Mouse (Mus musculus) midbrain, embryonic 15.5 days (tissue): Measurements from ENCODE around the gene Trip10. TPM values are rescaled to one million over a fixed set of nuclear protein-coding genes. Genes with fewer than 3 reads are reported as not detected.

Experiments
- ATAC-seq: fragments of 200-750 bp; cut with Nextera tagmentation; replicated peaks from 2 replicates; pipeline ENCODE4 v1.8.0; 2017; ENCODE audit warnings: moderate TSS enrichment
- H3K27ac ChIP-seq: fragments of 300-500 bp; sonication (generic); 2 replicates; pipeline ENCODE4 v1.5.1; 2015; ENCODE audit warnings: mild to moderate bottlenecking, inconsistent platforms
- H3K27me3 ChIP-seq: fragments of 300-500 bp; sonication (generic); replicated peaks from 2 replicates; pipeline ENCODE4 v1.6.1; 2015; ENCODE audit warnings: inconsistent platforms
- H3K36me3 ChIP-seq: fragments of 300-500 bp; sonication (generic); replicated peaks from 2 replicates; pipeline ENCODE4 v1.6.1; 2015; ENCODE audit warnings: inconsistent platforms
- H3K4me1 ChIP-seq: fragments of 300-500 bp; sonication (generic); 2 replicates; pipeline ENCODE4 v1.6.1; 2015; ENCODE audit warnings: inconsistent platforms
- H3K4me2 ChIP-seq: fragments of 300-500 bp; sonication (generic); 2 replicates; pipeline ENCODE4 v1.6.1; 2015; ENCODE audit warnings: inconsistent platforms, mild to moderate bottlenecking, moderate library complexity
- H3K4me3 ChIP-seq: fragments of 300-500 bp; sonication (generic); 2 replicates; pipeline ENCODE4 v1.5.1; 2015; ENCODE audit warnings: mild to moderate bottlenecking, inconsistent platforms
- H3K9ac ChIP-seq: fragments of 300-500 bp; sonication (generic); 2 replicates; pipeline ENCODE4 v1.6.1; 2015; ENCODE audit warnings: mild to moderate bottlenecking, inconsistent platforms
- H3K9me3 ChIP-seq: fragments of 300-500 bp; sonication (generic); 2 replicates; pipeline ENCODE4 v1.6.1; 2016; ENCODE audit warnings: inconsistent platforms
- WGBS: fragments of 180-500 bp; shearing (Covaris S2); methylation state at CpG from one replicate; pipeline ENCODE4 v1.1.7; 2015; ENCODE audit warnings: mixed read lengths; 5-methylcytosine and 5-hydroxymethylcytosine counted together
- microRNA-seq: library from miRNA; unstranded; fragments of <30 nt; microRNA quantifications from one replicate; pipeline ENCODE4, GENCODE M21; 2016
- polyA plus RNA-seq: library from polyadenylated mRNA; unstranded; fragments of >200 nt; fragmentation: Nextera tagmentation; extraction: Ambion mirVana; gene quantifications from 2 replicates; pipeline ENCODE4 v1.2.1, GENCODE M21; 2015

The Trip10 gene
- polyA plus RNA-seq, 1 experiment from 2014 or later = 9.6 TPM

GRCm38 (mm10) chr17:57289252-57289651, 40.0 kb downstream of the Trip10 start:
- H3K4me2 ChIP-seq = no peak overlapping the region
- no peak overlapping the region for H3K4me3 ChIP-seq
- no peak overlapping the region for H3K27ac ChIP-seq
- no peaks in the 10 kb centered on the region for H3K9me3 ChIP-seq
- H3K27me3 ChIP-seq = no peaks in the 10 kb centered on the region
- no peaks in the 10 kb centered on the region for H3K4me1 ChIP-seq
- WGBS = 78% methylated on average over 5 of the region's 5 CpGs
- ATAC-seq = no peak
- no peaks in the 10 kb centered on the region for H3K36me3 ChIP-seq
- no peak overlapping the region for H3K9ac ChIP-seq

GRCm38 (mm10) chr17:57290001-57290670, 40.9 kb downstream of the Trip10 start:
- no peak for ATAC-seq
- Histone ChIP-seq H3K9ac (no peak overlapping the region), H3K4me1 (no peaks in the 10 kb centered on the region), H3K27ac (no peak overlapping the region), H3K4me2 (no peak overlapping the region), H3K9me3 (no peaks in the 10 kb centered on the region), H3K4me3 (no peak overlapping the region), H3K36me3 (no peaks in the 10 kb centered on the region), H3K27me3 (no peaks in the 10 kb centered on the region)
- 87% methylated on average over 9 of the region's 9 CpGs for WGBS

- 86% methylated on average over 7 of the region's 7 CpGs for WGBS
- H3K4me3 ChIP-seq = no peak overlapping the region
- no peak overlapping the region for H3K27ac ChIP-seq
- no peaks in the 10 kb centered on the region for H3K27me3 ChIP-seq
- no peaks in the 10 kb centered on the region for H3K4me1 ChIP-seq
- ATAC-seq = no peak
- no peak overlapping the region for H3K4me2 ChIP-seq
- H3K36me3 ChIP-seq = no peaks in the 10 kb centered on the region
- H3K9ac ChIP-seq = no peak overlapping the region
- no peaks in the 10 kb centered on the region for H3K9me3 ChIP-seq
Measured at GRCm38 (mm10) chr17:57290671-57291055, 41.4 kb downstream of the Trip10 start.

- ATAC-seq = no peak
- H3K27ac ChIP-seq = no peak overlapping the region
Measured at GRCm38 (mm10) chr17:57292302-57292701, 43.0 kb downstream of the Trip10 start.

GRCm38 (mm10) chr17:57292968-57293367, 43.7 kb downstream of the Trip10 start:
- Histone ChIP-seq H3K9ac (no peak overlapping the region), H3K4me1 (no peaks in the 10 kb centered on the region), H3K27ac (no peak overlapping the region), H3K4me3 (no peak overlapping the region), H3K4me2 (no peak overlapping the region), H3K9me3 (no peaks in the 10 kb centered on the region), H3K27me3 (no peaks in the 10 kb centered on the region), H3K36me3 (no peaks in the 10 kb centered on the region)
- WGBS = 88% methylated on average over 9 of the region's 9 CpGs
- ATAC-seq = no peak

More at GRCm38 (mm10) chr17:57292302-57292701, 43.0 kb downstream of the Trip10 start:
- WGBS = 90% methylated on average over 2 of the region's 2 CpGs
- Histone ChIP-seq H3K27me3 (no peaks in the 10 kb centered on the region), H3K9me3 (no peaks in the 10 kb centered on the region), H3K4me3 (no peak overlapping the region), H3K4me2 (no peak overlapping the region), H3K36me3 (no peaks in the 10 kb centered on the region), H3K9ac (no peak overlapping the region), H3K4me1 (no peaks in the 10 kb centered on the region)

- no peaks in the 10 kb centered on the region for H3K27me3 ChIP-seq
- no peak overlapping the region for H3K27ac ChIP-seq
- no peaks in the 10 kb centered on the region for H3K4me1 ChIP-seq
- 95% methylated on average over 9 of the region's 9 CpGs for WGBS
- ATAC-seq = no peak
- H3K4me2 ChIP-seq = no peak overlapping the region
- no peaks in the 10 kb centered on the region for H3K36me3 ChIP-seq
- no peaks in the 10 kb centered on the region for H3K9me3 ChIP-seq
- H3K4me3 ChIP-seq = no peak overlapping the region
- H3K9ac ChIP-seq = no peak overlapping the region
Measured at GRCm38 (mm10) chr17:57295935-57296334, 46.7 kb downstream of the Trip10 start.

GRCm38 (mm10) chr17:57297040-57297439, 47.8 kb downstream of the Trip10 start:
- Histone ChIP-seq H3K4me1 (no peaks in the 10 kb centered on the region), H3K27me3 (no peaks in the 10 kb centered on the region), H3K27ac (no peak overlapping the region), H3K4me3 (no peak overlapping the region), H3K9ac (no peak overlapping the region), H3K9me3 (no peaks in the 10 kb centered on the region), H3K36me3 (no peaks in the 10 kb centered on the region), H3K4me2 (no peak overlapping the region)
- 88% methylated on average over 12 of the region's 12 CpGs for WGBS
- no peak for ATAC-seq

GRCm38 (mm10) chr17:57305593-57305992, 56.3 kb downstream of the Trip10 start:
- 62% methylated on average over 4 of the region's 4 CpGs for WGBS
- no peaks in the 10 kb centered on the region for H3K27me3 ChIP-seq

GRCm38 (mm10) chr17:57307074-57307473, 57.8 kb downstream of the Trip10 start:
- Histone ChIP-seq H3K27ac (no peak overlapping the region), H3K4me1 (no peaks in the 10 kb centered on the region), H3K36me3 (no peaks in the 10 kb centered on the region), H3K4me2 (no peak overlapping the region), H3K4me3 (no peak overlapping the region), H3K9me3 (no peaks in the 10 kb centered on the region), H3K9ac (no peak overlapping the region), H3K27me3 (no peaks in the 10 kb centered on the region)
- no peak for ATAC-seq
- WGBS = 84% methylated on average over 6 of the region's 6 CpGs

More at GRCm38 (mm10) chr17:57305593-57305992, 56.3 kb downstream of the Trip10 start:
- H3K4me3 ChIP-seq = no peak overlapping the region
- H3K27ac ChIP-seq = no peak overlapping the region
- no peaks in the 10 kb centered on the region for H3K4me1 ChIP-seq
- no peak for ATAC-seq
- H3K9ac ChIP-seq = no peak overlapping the region
- H3K36me3 ChIP-seq = no peaks in the 10 kb centered on the region
- no peaks in the 10 kb centered on the region for H3K9me3 ChIP-seq
- no peak overlapping the region for H3K4me2 ChIP-seq

GRCm38 (mm10) chr17:57311801-57312200, 62.5 kb downstream of the Trip10 start:
- Histone ChIP-seq H3K27ac (no peak overlapping the region), H3K36me3 (no peaks in the 10 kb centered on the region), H3K4me2 (no peak overlapping the region), H3K4me3 (no peak overlapping the region), H3K9me3 (no peaks in the 10 kb centered on the region), H3K4me1 (no peaks in the 10 kb centered on the region), H3K27me3 (no peaks in the 10 kb centered on the region), H3K9ac (no peak overlapping the region)
- 36% methylated on average over 13 of the region's 13 CpGs for WGBS
- no peak for ATAC-seq

Small RNA genes lying within 50 kb of the gene (microRNA-seq; reads per million reads assigned to microRNA genes)
- not detected for gene Mir6978

Other genes with a start within 250 kb of the Trip10 start
- 0.68 and 0.83 TPM in 2 replicates for gene Pspn, start 249.4 kb upstream of the Trip10 start, polyA plus RNA-seq
- 76.8 TPM in 2 replicates for gene Gtf2f1, start 238.2 kb upstream of the Trip10 start, polyA plus RNA-seq
- 0.43 and 0.73 TPM in 2 replicates for gene Gm17949, start 238.0 kb upstream of the Trip10 start, polyA plus RNA-seq
- gene Khsrp, start 217.9 kb upstream of the Trip10 start, polyA plus RNA-seq = 29.9 and 30.5 TPM in 2 replicates
- not detected in 2 replicates for gene Slc25a41, start 207.8 kb upstream of the Trip10 start, polyA plus RNA-seq
- 1.5 and 2.0 TPM in 2 replicates for gene Crb3, start 190.3 kb upstream of the Trip10 start, polyA plus RNA-seq
- gene Slc25a23, start 189.6 kb upstream of the Trip10 start, polyA plus RNA-seq = 42.5 TPM in 2 replicates
- 5.8 TPM in 2 replicates for gene Dennd1c, start 170.9 kb upstream of the Trip10 start, polyA plus RNA-seq
- 388 and 395 TPM in 2 replicates for gene Tubb4a, start 161.7 kb upstream of the Trip10 start, polyA plus RNA-seq
- gene Tnfsf9, start 144.1 kb upstream of the Trip10 start, polyA plus RNA-seq = 7.4 and 8.1 TPM in 2 replicates
- 1.1 and 1.2 TPM in 2 replicates for gene Cd70, start 99.7 kb upstream of the Trip10 start, polyA plus RNA-seq
- gene Tnfsf14, start 55.3 kb upstream of the Trip10 start, polyA plus RNA-seq = not detected in 2 replicates
- 2.2 TPM in 2 replicates for gene C3, start 21.3 kb upstream of the Trip10 start, polyA plus RNA-seq
- gene Gpr108, start 1.0 kb upstream of the Trip10 start, polyA plus RNA-seq = 22.7 and 23.1 TPM in 2 replicates
- gene Vav1, start 29.6 kb downstream of the Trip10 start, polyA plus RNA-seq = 1.5 and 1.6 TPM in 2 replicates
- gene Adgre1, start 109.2 kb downstream of the Trip10 start, polyA plus RNA-seq = 3.9 and 4.5 TPM in 2 replicates